Mouse (Mus musculus) brain, embryonic 14.5 days (tissue): ENCODE measurements around the gene Cox19.

ENCODE experiments used
- CTCF ChIP-seq: fragments of 200-500 bp; IDR thresholded peaks from 2 replicates; pipeline ENCODE4 v1.5.1; 2012; ENCODE audit warnings: inconsistent platforms, mild to moderate bottlenecking, moderate library complexity, borderline replicate concordance; ENCODE audit not compliant: insufficient read depth, insufficient read length; ENCODE audit errors: extremely low read depth
- POLR2A ChIP-seq: fragments of 200-500 bp; IDR thresholded peaks from 2 replicates; pipeline ENCODE4 v1.6.1; 2012; ENCODE audit warnings: mild to moderate bottlenecking, inconsistent platforms, borderline replicate concordance; ENCODE audit not compliant: poor library complexity, insufficient read depth, insufficient read length, severe bottlenecking; ENCODE audit errors: extremely low read depth

DNA sequence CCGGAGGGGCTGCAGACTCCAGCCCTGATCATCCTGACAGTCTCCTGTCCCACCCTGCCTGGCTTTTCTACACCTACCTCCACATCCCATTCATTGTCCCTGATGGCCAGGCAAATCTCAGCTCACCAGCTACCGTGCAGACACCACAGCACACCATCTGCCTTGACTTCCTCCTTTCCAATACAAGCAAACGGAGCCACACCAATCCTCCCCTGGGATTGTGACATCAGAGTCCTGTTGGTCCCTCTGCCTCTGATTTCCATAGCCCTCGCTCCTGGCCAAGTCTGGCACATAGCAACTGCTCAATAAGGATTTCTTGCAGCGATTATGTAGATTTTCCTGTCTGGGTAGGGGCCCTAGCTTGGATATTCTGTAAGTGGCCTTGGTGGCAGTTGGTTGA, at the start of gene Cox19:
- TF ChIP-seq CTCF: no peak
- no peak for TF ChIP-seq POLR2A
